Mouse (Mus musculus) limb, embryonic 12.5 days (tissue): ENCODE data around the gene Elovl2. TPM values are rescaled to one million over a fixed set of nuclear protein-coding genes. Genes with fewer than 3 reads are reported as not detected.
"Not testable (repeated sequence)": the region's sequence is repeated elsewhere in the genome, so short reads cannot be mapped to it uniquely, and the experiment has no call there.

Source experiments
- ATAC-seq: fragments of 200-750 bp; cut with Nextera tagmentation; 2 replicates; pipeline ENCODE4 v1.8.0; 2017; ENCODE audit warnings: low read depth, moderate TSS enrichment; ENCODE audit not compliant: insufficient number of reproducible peaks, insufficient read depth, low FRiP score, low TSS enrichment
- H3K27ac ChIP-seq: fragments of 300-500 bp; sonication (generic); 2 replicates; pipeline ENCODE4 v1.5.1; 2016; ENCODE audit warnings: mild to moderate bottlenecking, moderate library complexity
- H3K27me3 ChIP-seq: fragments of 300-500 bp; sonication (generic); 2 replicates; pipeline ENCODE4 v1.6.1; 2016; ENCODE audit warnings: mild to moderate bottlenecking, moderate library complexity
- H3K36me3 ChIP-seq: fragments of 300-500 bp; sonication (generic); 2 replicates; pipeline ENCODE4 v1.6.1; 2016; ENCODE audit warnings: mild to moderate bottlenecking, moderate library complexity
- H3K4me1 ChIP-seq: fragments of 300-500 bp; sonication (generic); replicated peaks from 2 replicates; pipeline ENCODE4 v1.6.1; 2016
- H3K4me2 ChIP-seq: fragments of 300-500 bp; sonication (generic); 2 replicates; pipeline ENCODE4 v1.6.1; 2016; ENCODE audit warnings: mild to moderate bottlenecking, moderate library complexity
- H3K4me3 ChIP-seq: fragments of 300-500 bp; sonication (generic); replicated peaks from 2 replicates; pipeline ENCODE4 v1.5.1; 2016; ENCODE audit warnings: mild to moderate bottlenecking
- H3K9ac ChIP-seq: fragments of 300-500 bp; sonication (generic); replicated peaks from 2 replicates; pipeline ENCODE4 v1.6.1; 2016; ENCODE audit warnings: mild to moderate bottlenecking, moderate library complexity
- H3K9me3 ChIP-seq: fragments of 300-500 bp; sonication (generic); 2 replicates; pipeline ENCODE4 v1.6.1; 2016; ENCODE audit warnings: mild to moderate bottlenecking, moderate library complexity
- WGBS: fragments of 180-500 bp; shearing (Covaris S2); methylation state at CpG from one replicate; pipeline ENCODE4 v1.1.7; 2016; 5-methylcytosine and 5-hydroxymethylcytosine counted together
- polyA plus RNA-seq: library from polyadenylated mRNA; unstranded; fragments of >200 nt; fragmentation: Nextera tagmentation; extraction: Ambion mirVana; gene quantifications from 2 replicates; pipeline ENCODE4 v1.2.1, GENCODE M21; 2016

Elovl2 gene
- polyA plus RNA-seq, 1 experiment from 2014 or later, result 9.9 TPM

DNA sequence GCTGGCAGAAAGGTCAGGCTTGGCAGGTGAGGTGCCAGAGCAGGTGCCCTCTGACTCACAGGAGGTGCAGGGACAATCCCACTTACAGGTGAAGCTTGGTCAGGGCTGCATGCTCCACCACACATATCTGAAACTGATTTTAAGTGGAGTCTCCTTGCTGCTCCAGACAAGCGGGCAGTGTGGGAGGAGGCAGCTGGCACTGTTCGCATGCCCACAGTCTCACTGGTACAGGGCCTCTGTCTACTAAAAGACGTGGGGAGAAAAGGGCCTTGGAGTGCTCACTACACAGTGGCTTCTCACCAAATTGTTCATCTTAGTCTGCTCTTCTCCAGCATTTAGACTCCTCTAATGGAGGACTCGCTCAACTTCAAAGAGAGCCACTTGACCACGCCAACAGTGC is 14.0 kb downstream of the Elovl2 start:
- ATAC-seq, result no peak
- Histone ChIP-seq H3K4me3 (no peak overlapping the region), H3K9ac (no peak overlapping the region), H3K4me2 (no peak overlapping the region), H3K27ac (no peak overlapping the region), H3K36me3 (no peaks in the 10 kb centered on the region), H3K9me3 (no peaks in the 10 kb centered on the region), H3K4me1 (peaks cover 21% of the 10 kb centered on the region), H3K27me3 (peaks cover 5% of the 10 kb centered on the region; the same call in 1 of the 2 replicates)
- WGBS, result 90% methylated on average over 5 of the region's 5 CpGs

- not testable (repeated sequence) for H3K27me3 ChIP-seq, H3K36me3 ChIP-seq, H3K4me2 ChIP-seq, H3K4me3 ChIP-seq, ATAC-seq, H3K27ac ChIP-seq, H3K9ac ChIP-seq, H3K9me3 ChIP-seq
- peaks cover 21% of the 10 kb centered on the region for H3K4me1 ChIP-seq
These were observed 14.6 kb downstream of the Elovl2 start for GRCm38 (mm10) chr13:41205568-41205967.

DNA sequence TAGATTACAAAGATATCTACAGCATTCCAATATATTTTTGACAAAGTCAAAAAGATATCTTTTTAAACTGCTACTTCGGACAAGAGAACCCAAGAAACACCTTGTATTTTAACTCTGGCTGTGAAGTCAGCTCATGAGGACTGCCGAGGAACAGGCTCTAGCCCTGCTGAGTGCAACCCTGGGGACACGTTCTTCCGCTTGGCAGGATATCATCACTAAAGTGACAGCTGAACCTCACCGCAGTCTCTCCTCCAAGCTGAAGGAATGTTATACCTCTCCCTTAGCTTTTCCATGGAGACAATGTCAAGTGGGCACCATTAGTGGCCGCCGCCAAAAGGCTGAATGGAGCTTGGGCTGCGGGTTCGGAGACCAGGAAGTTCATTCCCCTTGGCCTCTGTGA is 16.5 kb downstream of the Elovl2 start:
- ATAC-seq, result no peak
- 75% methylated on average over 9 of the region's 9 CpGs for WGBS

GRCm38 (mm10) chr13:41203289-41203688 is 16.9 kb downstream of the Elovl2 start:
- no peaks in the 10 kb centered on the region for H3K9me3 ChIP-seq
- no peak overlapping the region for H3K4me2 ChIP-seq
- peaks cover 10% of the 10 kb centered on the region; the same call in 1 of the 2 replicates for H3K27me3 ChIP-seq
- WGBS, result 28% methylated on average over 7 of the region's 7 CpGs
- H3K4me3 ChIP-seq, result no peak overlapping the region
- peaks cover 21% of the 10 kb centered on the region for H3K4me1 ChIP-seq
- H3K9ac ChIP-seq, result no peak overlapping the region
- no peak overlapping the region for H3K27ac ChIP-seq
- ATAC-seq, result no peak
- no peaks in the 10 kb centered on the region for H3K36me3 ChIP-seq

More for the DNA sequence above, 16.5 kb downstream of the Elovl2 start:
- no peaks in the 10 kb centered on the region for H3K36me3 ChIP-seq
- H3K9ac ChIP-seq, result no peak overlapping the region
- no peaks in the 10 kb centered on the region for H3K9me3 ChIP-seq
- peaks cover 21% of the 10 kb centered on the region for H3K4me1 ChIP-seq
- peaks cover 10% of the 10 kb centered on the region; the same call in 1 of the 2 replicates for H3K27me3 ChIP-seq
- H3K4me2 ChIP-seq, result no peak overlapping the region
- H3K27ac ChIP-seq, result no peak overlapping the region
- no peak overlapping the region for H3K4me3 ChIP-seq

DNA sequence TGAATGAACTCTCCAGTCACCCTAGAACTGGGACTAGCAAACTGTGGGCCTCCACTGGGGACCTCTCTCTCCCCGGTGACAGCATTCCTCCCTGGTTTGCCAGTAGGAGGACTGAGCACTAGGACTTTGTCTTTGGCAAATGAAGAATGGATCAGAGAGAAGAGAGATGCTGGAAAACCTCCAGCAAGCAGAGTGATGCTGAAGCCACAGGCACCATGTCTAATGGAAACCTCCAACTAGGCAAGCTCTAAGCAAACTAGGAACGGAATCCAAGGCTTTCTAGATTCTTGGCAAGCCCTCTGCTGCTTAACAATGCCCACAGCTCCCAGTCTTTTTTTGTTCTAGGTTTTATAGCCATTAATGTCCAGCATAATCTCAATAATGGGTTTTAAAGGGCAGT is 19.3 kb downstream of the Elovl2 start:
- Histone ChIP-seq H3K9ac (no peak overlapping the region), H3K4me3 (no peak overlapping the region), H3K4me1 (peaks cover 21% of the 10 kb centered on the region), H3K9me3 (no peaks in the 10 kb centered on the region), H3K27me3 (0 out of 2 replicates have a peak, but pooled peaks cover 5% of the 10 kb centered on the region), H3K36me3 (no peaks in the 10 kb centered on the region), H3K4me2 (no peak overlapping the region), H3K27ac (no peak overlapping the region)
- 80% methylated on average over 2 of the region's 2 CpGs for WGBS
- no peak for ATAC-seq

DNA sequence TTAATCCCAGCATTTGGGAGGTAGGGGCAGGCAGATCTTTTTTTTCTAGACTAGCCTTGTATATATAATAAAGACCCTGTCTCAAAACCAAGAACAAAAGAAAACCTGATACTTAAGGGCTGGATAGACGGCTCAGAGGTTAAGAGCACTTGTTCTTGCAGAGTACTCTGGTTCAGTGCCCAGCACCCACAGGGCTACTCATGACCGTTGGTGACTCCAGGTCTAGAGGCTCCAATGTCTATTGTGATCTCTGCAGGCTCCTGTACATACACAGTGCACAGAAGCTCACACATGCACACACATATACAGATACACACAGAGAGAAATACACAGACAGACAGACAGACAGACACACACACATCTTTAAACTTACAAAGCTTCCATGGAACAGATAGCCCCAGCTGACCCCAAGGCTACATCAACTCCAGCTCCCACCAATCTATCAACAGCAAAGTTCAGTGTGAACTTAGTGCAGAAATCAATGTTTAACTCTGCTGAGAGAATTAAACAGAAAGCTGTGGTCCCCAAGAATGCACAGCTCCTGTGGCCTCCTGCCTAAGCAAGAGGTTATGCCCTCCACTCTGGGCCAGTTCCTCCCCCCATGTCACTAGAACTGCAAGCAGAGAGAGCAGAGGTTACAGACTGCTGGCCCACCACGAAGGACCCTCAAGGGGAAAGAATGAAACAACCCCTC is 24.4 kb downstream of the Elovl2 start:
- ATAC-seq, result no peak
- Histone ChIP-seq H3K4me3 (no peak overlapping the region), H3K36me3 (no peaks in the 10 kb centered on the region), H3K9me3 (no peaks in the 10 kb centered on the region), H3K9ac (no peak overlapping the region), H3K27ac (no peak overlapping the region), H3K4me1 (no peaks in the 10 kb centered on the region), H3K27me3 (peaks cover 6% of the 10 kb centered on the region; the same call in 1 of the 2 replicates), H3K4me2 (no peak overlapping the region)
- WGBS, result 77% methylated on average over 3 of the region's 3 CpGs

DNA sequence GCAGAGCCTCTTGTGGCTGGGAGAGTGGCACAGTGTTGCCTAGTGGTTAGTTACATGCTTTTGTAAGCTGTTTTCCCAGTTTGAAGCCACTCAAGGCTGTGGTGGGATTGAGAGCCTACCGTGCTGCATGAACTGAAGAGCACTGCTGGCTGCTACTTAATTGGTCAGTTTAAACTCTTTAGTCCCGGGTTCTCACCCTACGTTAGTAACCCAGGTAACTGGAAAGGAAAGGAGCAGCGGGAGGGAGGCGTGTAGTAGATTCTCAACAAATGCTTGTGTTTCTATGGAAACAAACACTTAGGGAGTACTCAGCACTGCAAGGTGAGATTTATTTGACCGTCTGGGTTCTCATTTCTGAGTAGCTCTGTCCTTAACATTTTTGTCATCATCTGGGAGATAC is 32.3 kb downstream of the Elovl2 start:
- Histone ChIP-seq H3K4me2 (no peak overlapping the region), H3K27me3 (no peaks in the 10 kb centered on the region), H3K27ac (no peak overlapping the region), H3K9ac (no peak overlapping the region), H3K4me3 (no peak overlapping the region), H3K4me1 (no peaks in the 10 kb centered on the region), H3K9me3 (no peaks in the 10 kb centered on the region), H3K36me3 (no peaks in the 10 kb centered on the region)
- 86% methylated on average over 6 of the region's 6 CpGs for WGBS
- ATAC-seq, result no peak

GRCm38 (mm10) chr13:41158426-41158825 is 61.8 kb downstream of the Elovl2 start:
- H3K36me3 ChIP-seq, result no peaks in the 10 kb centered on the region
- H3K4me2 ChIP-seq, result no peak overlapping the region
- ATAC-seq, result no peak
- 69% methylated on average over 5 of the region's 5 CpGs for WGBS
- no peaks in the 10 kb centered on the region for H3K4me1 ChIP-seq
- no peak overlapping the region for H3K9ac ChIP-seq
- no peaks in the 10 kb centered on the region for H3K9me3 ChIP-seq
- no peak overlapping the region for H3K4me3 ChIP-seq
- H3K27me3 ChIP-seq, result no peaks in the 10 kb centered on the region
- H3K27ac ChIP-seq, result no peak overlapping the region

DNA sequence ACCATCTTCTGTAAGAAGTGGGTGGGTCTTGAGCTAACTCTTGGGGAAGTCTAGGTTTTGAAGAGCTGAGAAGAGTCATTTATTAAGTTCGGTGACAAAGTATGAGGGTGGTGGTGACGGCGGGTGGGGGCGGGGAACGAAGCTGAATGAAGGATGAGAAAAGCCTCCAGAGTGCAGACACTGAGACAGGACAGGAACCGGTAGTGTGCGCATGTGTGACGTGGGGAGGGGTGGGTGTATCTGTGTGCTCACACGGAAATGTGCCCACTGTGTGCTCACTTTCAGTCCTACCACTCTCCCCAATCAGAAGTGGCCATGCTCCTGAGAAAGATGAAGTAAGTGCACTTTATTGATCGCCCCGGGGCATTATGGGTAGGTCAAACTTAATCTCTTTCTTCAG is 67.1 kb downstream of the Elovl2 start:
- Histone ChIP-seq H3K27me3 (no peaks in the 10 kb centered on the region), H3K4me1 (no peaks in the 10 kb centered on the region), H3K4me3 (no peak overlapping the region), H3K9ac (no peak overlapping the region), H3K36me3 (no peaks in the 10 kb centered on the region), H3K9me3 (0 out of 2 replicates have a peak, but pooled peaks cover 3% of the 10 kb centered on the region), H3K4me2 (no peak overlapping the region), H3K27ac (no peak overlapping the region)
- 84% methylated on average over 11 of the region's 11 CpGs for WGBS
- ATAC-seq, result no peak

- no peaks in the 10 kb centered on the region for H3K4me1 ChIP-seq
- no peak overlapping the region for H3K27ac ChIP-seq
- H3K4me2 ChIP-seq, result no peak overlapping the region
- H3K4me3 ChIP-seq, result no peak overlapping the region
- ATAC-seq, result no peak
- H3K36me3 ChIP-seq, result no peaks in the 10 kb centered on the region
- H3K27me3 ChIP-seq, result no peaks in the 10 kb centered on the region
- 0 out of 2 replicates have a peak, but pooled peaks cover 3% of the 10 kb centered on the region for H3K9me3 ChIP-seq
- H3K9ac ChIP-seq, result no peak overlapping the region
- 80% methylated on average over 10 of the region's 10 CpGs for WGBS
These were observed 73.9 kb downstream of the Elovl2 start for GRCm38 (mm10) chr13:41146271-41146670.

DNA sequence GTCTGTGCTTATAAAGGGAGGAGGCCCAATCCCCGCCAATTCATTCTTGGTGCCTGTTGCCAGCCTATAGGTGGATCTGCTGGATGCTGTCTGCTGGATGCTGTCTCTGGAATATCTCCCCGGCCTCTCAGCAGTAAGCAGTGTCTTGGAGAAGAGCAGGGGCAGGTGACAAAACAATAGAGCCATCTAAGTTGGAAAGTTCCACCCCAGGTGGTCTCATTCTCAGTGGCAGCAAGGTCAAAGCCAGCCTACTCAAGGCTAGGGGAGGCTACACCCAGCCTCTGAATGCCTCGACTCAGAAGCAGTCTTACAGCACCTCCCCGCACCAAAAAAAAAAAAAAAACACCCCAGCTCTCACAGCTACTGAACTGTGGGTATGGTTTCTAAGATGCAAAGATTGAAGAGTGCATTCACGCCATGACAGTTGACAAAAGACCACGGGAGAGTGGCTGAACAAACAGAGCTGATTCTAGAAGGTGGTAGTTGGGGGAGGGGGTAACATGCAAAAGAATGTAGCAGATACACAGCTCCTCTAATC is 74.7 kb downstream of the Elovl2 start:
- no peak overlapping the region for H3K4me3 ChIP-seq
- H3K9ac ChIP-seq, result no peak overlapping the region
- 81% methylated on average over 6 of the region's 6 CpGs for WGBS
- H3K4me1 ChIP-seq, result no peaks in the 10 kb centered on the region
- ATAC-seq, result no peak
- no peaks in the 10 kb centered on the region for H3K36me3 ChIP-seq
- no peak overlapping the region for H3K27ac ChIP-seq
- H3K9me3 ChIP-seq, result no peaks in the 10 kb centered on the region
- H3K4me2 ChIP-seq, result no peak overlapping the region
- no peaks in the 10 kb centered on the region for H3K27me3 ChIP-seq

DNA sequence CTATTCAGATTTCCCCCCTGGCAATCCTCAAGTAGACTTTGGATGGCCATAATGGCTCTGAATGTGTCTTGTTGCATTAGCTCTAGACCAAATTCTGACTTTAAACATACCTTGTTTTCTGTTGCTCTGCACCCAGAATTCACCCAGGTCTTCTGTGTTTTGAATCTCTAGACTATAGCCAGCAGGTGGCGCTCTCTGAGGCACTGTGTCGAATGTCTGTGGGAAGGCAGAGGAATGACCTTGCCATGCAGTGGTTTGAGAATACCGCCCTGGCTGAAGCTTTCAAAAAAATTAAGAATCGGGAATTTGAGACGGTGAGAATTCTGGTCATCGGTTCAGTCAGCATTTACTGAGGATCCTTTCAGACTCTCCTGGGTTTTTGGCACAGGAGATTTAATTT is 85.3 kb downstream of the Elovl2 start:
- H3K27me3 ChIP-seq, result no peaks in the 10 kb centered on the region
- WGBS, result 11% methylated on average over 6 of the region's 6 CpGs
- ATAC-seq, result no peak
- no peak overlapping the region for H3K4me3 ChIP-seq
- H3K4me1 ChIP-seq, result no peaks in the 10 kb centered on the region
- H3K9me3 ChIP-seq, result no peaks in the 10 kb centered on the region
- no peak overlapping the region for H3K9ac ChIP-seq
- H3K27ac ChIP-seq, result no peak overlapping the region
- H3K4me2 ChIP-seq, result no peak overlapping the region
- no peaks in the 10 kb centered on the region for H3K36me3 ChIP-seq
